Mouse (Mus musculus) naive thymus-derived CD4-positive, alpha-beta T cell, adult 5 months (primary cell): ENCODE results near the gene Usp24. TPM values are rescaled to one million over a fixed set of nuclear protein-coding genes. Genes with fewer than 3 reads are reported as not detected.

Source experiments
- polyA plus RNA-seq: library from polyadenylated mRNA; unstranded; fragments of 100-300 nt; shearing (Covaris generic); gene quantifications from one replicate; pipeline ENCODE4 v1.2.1, GENCODE M21; 2017

Usp24 gene
- polyA plus RNA-seq: 23.0 TPM

DNA sequence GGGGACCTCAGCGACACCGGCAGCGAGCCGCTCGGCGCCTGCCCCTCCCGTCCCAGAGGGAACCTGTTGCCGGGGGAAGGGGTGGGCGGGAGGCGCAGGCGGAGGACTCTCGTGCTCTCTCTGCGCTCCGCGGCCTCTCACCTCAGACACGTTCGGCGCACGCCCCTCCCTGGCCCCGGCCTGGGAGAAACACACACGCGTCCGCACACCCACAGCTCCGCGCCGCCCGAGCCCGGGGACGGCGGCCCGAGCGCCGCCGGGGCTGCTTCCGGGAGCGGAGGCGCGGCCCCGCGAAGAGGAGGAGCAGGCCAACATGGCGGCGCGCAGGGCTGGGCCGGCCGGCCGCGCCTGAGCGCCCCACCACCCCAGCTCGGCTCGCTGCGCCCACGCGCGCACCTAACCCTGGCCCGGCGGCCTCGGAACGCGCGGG, at the start of gene Usp24:
Gene Usp24 (plus strand): TSS at position 293 of the 430 bp plus-strand sequence.

Other genes with a start within 250 kb of the Usp24 start
- gene Pcsk9, start 148.1 kb downstream of the Usp24 start, polyA plus RNA-seq: 0.10 TPM
- gene Bsnd, start 176.1 kb downstream of the Usp24 start, polyA plus RNA-seq: not detected
- 2.2 TPM for gene Dhcr24, start 244.8 kb downstream of the Usp24 start, polyA plus RNA-seq